Mouse (Mus musculus): ENCODE results near the gene Trip10. TPM values are rescaled to one million over a fixed set of nuclear protein-coding genes. Genes with fewer than 3 reads are reported as not detected.

Trip10 gene
- polyA plus RNA-seq, 1 experiment from 2014 or later, result 33.4 TPM

GRCm38 (mm10) chr17:57264164-57264563 is 14.9 kb downstream of the Trip10 start:
- no peak overlapping the region for H3K27ac ChIP-seq (ENCODE audit: low read length)
- no peak overlapping the region for H3K4me2 ChIP-seq (replicated peaks; ENCODE audit: low read depth, low read length)
- no peak overlapping the region for H3K4me3 ChIP-seq (ENCODE audit: low read depth, low read length)
- no peak for ATAC-seq (ENCODE audit: insufficient number of reproducible peaks, insufficient read depth, low FRiP score, low read depth)
- H3K4me1 ChIP-seq (ENCODE audit: control insufficient read depth, insufficient read depth, low read length), result 0 out of 2 replicates have a peak, but pooled peaks cover 4% of the 10 kb centered on the region
- H3K9ac ChIP-seq (replicated peaks; ENCODE audit: low read depth, low read length), result no peak overlapping the region
- peaks cover 17% of the 10 kb centered on the region for H3K36me3 ChIP-seq (ENCODE audit: control insufficient read depth, insufficient read depth, low read length)
- 75% methylated on average over 2 of the region's 2 CpGs for WGBS
- no peaks in the 10 kb centered on the region for H3K9me3 ChIP-seq (ENCODE audit: control insufficient read depth, low read depth, low read length)
- H3K27me3 ChIP-seq (ENCODE audit: control insufficient read depth, insufficient read depth, low read length), result no peaks in the 10 kb centered on the region

DNA sequence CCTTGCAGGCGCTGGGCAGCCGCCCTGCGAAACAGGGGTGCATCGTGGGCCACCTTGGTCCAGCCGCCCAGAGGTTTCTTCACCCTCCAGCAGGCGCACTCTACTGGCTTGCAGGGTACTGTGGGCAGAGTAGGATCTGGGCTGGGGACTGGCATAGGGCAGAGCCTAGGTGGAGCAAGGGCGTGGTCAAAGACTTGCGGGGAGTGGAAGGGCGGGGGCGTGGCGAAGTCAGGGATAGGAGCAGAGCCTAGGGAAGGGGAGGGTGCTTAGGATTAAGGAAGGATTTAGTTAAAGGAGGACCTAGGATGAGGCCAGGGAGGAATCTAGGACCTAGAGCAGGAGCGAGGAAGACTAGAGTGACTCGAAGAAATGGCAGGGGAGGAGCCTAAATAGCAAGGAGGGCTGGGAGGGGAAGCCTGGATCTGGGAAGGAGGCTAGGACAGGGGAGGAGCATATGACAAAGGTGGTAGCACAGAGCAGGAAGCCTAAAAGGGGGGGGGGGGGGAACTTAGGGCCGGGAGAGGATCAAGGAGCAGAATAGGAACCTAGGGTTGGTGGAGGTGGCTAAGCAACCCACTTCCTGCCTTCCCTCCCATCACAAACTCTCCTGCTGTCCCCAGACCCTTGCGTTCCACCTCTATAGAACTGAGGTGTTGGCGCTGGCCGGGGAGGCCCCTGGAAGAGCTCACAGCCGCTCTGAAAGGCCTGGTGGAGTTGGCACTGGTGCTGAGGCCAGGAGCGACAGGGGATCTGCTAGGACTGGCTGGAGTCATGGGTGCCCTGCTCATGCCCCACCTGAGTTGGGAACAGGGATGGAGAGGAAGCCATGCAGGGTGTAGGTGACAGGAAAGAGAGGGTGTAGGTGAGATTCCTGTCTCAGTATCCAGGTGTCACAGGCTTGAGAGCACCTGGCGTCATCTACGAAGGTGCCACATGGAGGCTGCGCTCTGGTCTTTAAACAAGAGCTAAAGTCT is 16.0 kb downstream of the Trip10 start:
- WGBS, result 31% methylated on average over 21 of the region's 22 CpGs
- Histone ChIP-seq H3K9ac (replicated peaks; ENCODE audit: low read depth, low read length) (no peak overlapping the region), H3K36me3 (ENCODE audit: control insufficient read depth, insufficient read depth, low read length) (peaks cover 15% of the 10 kb centered on the region), H3K27ac (ENCODE audit: low read length) (no peak overlapping the region), H3K4me3 (ENCODE audit: low read depth, low read length) (no peak overlapping the region), H3K27me3 (ENCODE audit: control insufficient read depth, insufficient read depth, low read length) (no peaks in the 10 kb centered on the region), H3K4me2 (replicated peaks; ENCODE audit: low read depth, low read length) (no peak overlapping the region; the same call in 1 of the 2 replicates), H3K9me3 (ENCODE audit: control insufficient read depth, low read depth, low read length) (no peaks in the 10 kb centered on the region), H3K4me1 (ENCODE audit: control insufficient read depth, insufficient read depth, low read length) (0 out of 2 replicates have a peak, but pooled peaks cover 4% of the 10 kb centered on the region)
- peak; percentile 77 for ATAC-seq (ENCODE audit: insufficient number of reproducible peaks, insufficient read depth, low FRiP score, low read depth)

- Histone ChIP-seq H3K27me3 (ENCODE audit: control insufficient read depth, insufficient read depth, low read length) (no peaks in the 10 kb centered on the region), H3K9ac (replicated peaks; ENCODE audit: low read depth, low read length) (no peak overlapping the region), H3K36me3 (ENCODE audit: control insufficient read depth, insufficient read depth, low read length) (peaks cover 5% of the 10 kb centered on the region; the same call in 1 of the 2 replicates), H3K9me3 (ENCODE audit: control insufficient read depth, low read depth, low read length) (no peaks in the 10 kb centered on the region), H3K4me3 (ENCODE audit: low read depth, low read length) (no peak overlapping the region), H3K4me1 (ENCODE audit: control insufficient read depth, insufficient read depth, low read length) (0 out of 2 replicates have a peak, but pooled peaks cover 4% of the 10 kb centered on the region), H3K27ac (ENCODE audit: low read length) (no peak overlapping the region), H3K4me2 (replicated peaks; ENCODE audit: low read depth, low read length) (no peak overlapping the region)
- WGBS, result 89% methylated on average over 6 of the region's 6 CpGs
- no peak for ATAC-seq (ENCODE audit: insufficient number of reproducible peaks, insufficient read depth, low FRiP score, low read depth)
These were observed 18.4 kb downstream of the Trip10 start for GRCm38 (mm10) chr17:57267556-57268126.

DNA sequence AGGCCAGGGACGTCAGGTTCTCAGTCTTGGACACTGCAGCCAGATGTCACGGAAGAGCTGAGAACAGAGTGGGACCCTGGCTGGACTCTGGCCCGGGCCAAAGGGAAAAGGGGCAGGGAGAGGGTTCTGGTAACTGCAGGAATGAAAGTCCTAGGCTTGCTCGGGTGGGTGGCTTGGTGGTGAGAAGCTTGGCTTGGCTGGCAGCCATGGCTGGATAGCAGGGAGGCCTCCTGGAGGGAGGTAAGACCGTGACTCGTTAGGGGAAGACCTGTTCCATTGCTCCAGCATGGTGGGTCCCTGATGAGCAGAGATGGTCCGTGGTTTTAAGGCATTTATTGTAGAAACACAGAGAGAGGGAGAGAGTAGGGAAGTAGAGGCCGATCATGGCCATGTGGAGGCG is 22.0 kb downstream of the Trip10 start:
- Histone ChIP-seq H3K4me3 (ENCODE audit: low read depth, low read length) (no peak overlapping the region), H3K4me2 (replicated peaks; ENCODE audit: low read depth, low read length) (no peak overlapping the region), H3K9me3 (ENCODE audit: control insufficient read depth, low read depth, low read length) (no peaks in the 10 kb centered on the region), H3K27me3 (ENCODE audit: control insufficient read depth, insufficient read depth, low read length) (no peaks in the 10 kb centered on the region), H3K36me3 (ENCODE audit: control insufficient read depth, insufficient read depth, low read length) (no peaks in the 10 kb centered on the region), H3K9ac (replicated peaks; ENCODE audit: low read depth, low read length) (no peak overlapping the region), H3K4me1 (ENCODE audit: control insufficient read depth, insufficient read depth, low read length) (no peaks in the 10 kb centered on the region), H3K27ac (ENCODE audit: low read length) (no peak overlapping the region)
- WGBS, result 72% methylated on average over 9 of the region's 9 CpGs
- no peak for ATAC-seq (ENCODE audit: insufficient number of reproducible peaks, insufficient read depth, low FRiP score, low read depth)

GRCm38 (mm10) chr17:57273846-57274245 is 24.6 kb downstream of the Trip10 start:
- ATAC-seq (ENCODE audit: insufficient number of reproducible peaks, insufficient read depth, low FRiP score, low read depth), result no peak
- 31% methylated on average over 6 of the region's 7 CpGs for WGBS
- no peaks in the 10 kb centered on the region for H3K4me1 ChIP-seq (ENCODE audit: control insufficient read depth, insufficient read depth, low read length)
- no peak overlapping the region for H3K9ac ChIP-seq (replicated peaks; ENCODE audit: low read depth, low read length)
- no peak overlapping the region for H3K4me3 ChIP-seq (ENCODE audit: low read depth, low read length)
- no peak overlapping the region for H3K27ac ChIP-seq (ENCODE audit: low read length)
- H3K27me3 ChIP-seq (ENCODE audit: control insufficient read depth, insufficient read depth, low read length), result no peaks in the 10 kb centered on the region
- H3K4me2 ChIP-seq (replicated peaks; ENCODE audit: low read depth, low read length), result no peak overlapping the region
- no peaks in the 10 kb centered on the region for H3K9me3 ChIP-seq (ENCODE audit: control insufficient read depth, low read depth, low read length)
- H3K36me3 ChIP-seq (ENCODE audit: control insufficient read depth, insufficient read depth, low read length), result no peaks in the 10 kb centered on the region

DNA sequence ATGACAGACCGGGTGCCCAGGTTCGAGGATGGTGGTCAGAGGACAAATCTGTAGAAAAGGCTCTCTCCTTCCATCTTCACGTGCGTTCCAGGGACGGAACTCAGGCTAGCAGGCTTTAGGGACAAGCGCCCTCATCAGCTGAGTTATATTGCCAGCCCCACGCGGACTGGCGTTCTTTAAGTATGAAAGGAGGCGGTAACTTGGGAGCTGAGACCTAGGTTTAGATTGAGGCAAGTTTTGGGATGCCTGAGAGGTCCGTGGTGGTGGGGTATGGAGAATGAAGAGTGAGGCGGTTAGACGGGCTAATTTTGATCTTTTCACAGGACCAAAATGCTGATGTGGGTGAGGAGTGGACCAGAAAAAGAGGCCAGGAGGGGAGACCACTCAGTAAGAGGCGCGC is 25.4 kb downstream of the Trip10 start:
- no peak overlapping the region for H3K27ac ChIP-seq (ENCODE audit: low read length)
- 6% methylated on average over 15 of the region's 15 CpGs for WGBS

GRCm38 (mm10) chr17:57275111-57275996 is 26.1 kb downstream of the Trip10 start:
- Histone ChIP-seq H3K9ac (replicated peaks; ENCODE audit: low read depth, low read length) (peak overlapping the region; percentile 33; the same call in 1 of the 2 replicates), H3K4me3 (ENCODE audit: low read depth, low read length) (peak overlapping the region; percentile 48), H3K36me3 (ENCODE audit: control insufficient read depth, insufficient read depth, low read length) (no peaks in the 10 kb centered on the region), H3K27me3 (ENCODE audit: control insufficient read depth, insufficient read depth, low read length) (no peaks in the 10 kb centered on the region), H3K4me2 (replicated peaks; ENCODE audit: low read depth, low read length) (peak overlapping the region; percentile 69), H3K4me1 (ENCODE audit: control insufficient read depth, insufficient read depth, low read length) (no peaks in the 10 kb centered on the region), H3K27ac (ENCODE audit: low read length) (no peak overlapping the region), H3K9me3 (ENCODE audit: control insufficient read depth, low read depth, low read length) (no peaks in the 10 kb centered on the region)
- peak; percentile 86 for ATAC-seq (ENCODE audit: insufficient number of reproducible peaks, insufficient read depth, low FRiP score, low read depth)
- WGBS, result under 1% methylated on average over 51 of the region's 53 CpGs

More for the DNA sequence above, 25.4 kb downstream of the Trip10 start:
- no peak for ATAC-seq (ENCODE audit: insufficient number of reproducible peaks, insufficient read depth, low FRiP score, low read depth)
- Histone ChIP-seq H3K36me3 (ENCODE audit: control insufficient read depth, insufficient read depth, low read length) (no peaks in the 10 kb centered on the region), H3K9ac (replicated peaks; ENCODE audit: low read depth, low read length) (0 out of 2 replicates have a peak overlapping the region, but pooled peaks have one; percentile 33), H3K4me3 (ENCODE audit: low read depth, low read length) (peak overlapping the region; percentile 48), H3K27me3 (ENCODE audit: control insufficient read depth, insufficient read depth, low read length) (no peaks in the 10 kb centered on the region), H3K4me2 (replicated peaks; ENCODE audit: low read depth, low read length) (peak overlapping the region; percentile 69), H3K9me3 (ENCODE audit: control insufficient read depth, low read depth, low read length) (no peaks in the 10 kb centered on the region), H3K4me1 (ENCODE audit: control insufficient read depth, insufficient read depth, low read length) (no peaks in the 10 kb centered on the region)

DNA sequence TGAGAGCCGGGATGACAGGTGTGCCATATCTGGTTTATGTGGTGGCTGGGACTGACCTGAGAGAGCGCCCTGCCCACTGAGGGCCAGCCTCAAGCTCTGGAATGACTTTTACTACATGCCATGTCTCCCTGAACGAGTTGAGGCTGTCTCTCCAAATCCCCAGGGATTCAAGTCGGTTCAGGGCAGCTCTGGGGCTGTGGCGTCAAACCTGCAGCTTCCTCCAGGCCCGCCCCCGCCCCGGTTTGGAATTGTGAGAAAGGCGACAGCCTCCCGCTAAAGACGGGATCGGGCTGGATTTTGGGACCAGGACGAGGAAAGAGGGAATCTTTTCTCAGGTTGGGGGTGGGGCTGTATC is 26.7 kb downstream of the Trip10 start:
- Histone ChIP-seq H3K27ac (ENCODE audit: low read length) (no peak overlapping the region), H3K4me2 (replicated peaks; ENCODE audit: low read depth, low read length) (peak overlapping the region; percentile 69), H3K4me3 (ENCODE audit: low read depth, low read length) (peak overlapping the region; percentile 48), H3K9ac (replicated peaks; ENCODE audit: low read depth, low read length) (no peak overlapping the region), H3K27me3 (ENCODE audit: control insufficient read depth, insufficient read depth, low read length) (no peaks in the 10 kb centered on the region), H3K4me1 (ENCODE audit: control insufficient read depth, insufficient read depth, low read length) (no peaks in the 10 kb centered on the region), H3K9me3 (ENCODE audit: control insufficient read depth, low read depth, low read length) (no peaks in the 10 kb centered on the region), H3K36me3 (ENCODE audit: control insufficient read depth, insufficient read depth, low read length) (no peaks in the 10 kb centered on the region)
- WGBS, result 3% methylated on average over 13 of the region's 13 CpGs
- ATAC-seq (ENCODE audit: insufficient number of reproducible peaks, insufficient read depth, low FRiP score, low read depth), result no peak

Data from stomach, embryonic 14.5 days (tissue).